Mouse (Mus musculus): Measurements from ENCODE around the gene Sf3b1.
"Not testable (repeated sequence)": the region's sequence is repeated elsewhere in the genome, so short reads cannot be mapped to it uniquely, and the experiment has no call there.

The Sf3b1 gene

DNA sequence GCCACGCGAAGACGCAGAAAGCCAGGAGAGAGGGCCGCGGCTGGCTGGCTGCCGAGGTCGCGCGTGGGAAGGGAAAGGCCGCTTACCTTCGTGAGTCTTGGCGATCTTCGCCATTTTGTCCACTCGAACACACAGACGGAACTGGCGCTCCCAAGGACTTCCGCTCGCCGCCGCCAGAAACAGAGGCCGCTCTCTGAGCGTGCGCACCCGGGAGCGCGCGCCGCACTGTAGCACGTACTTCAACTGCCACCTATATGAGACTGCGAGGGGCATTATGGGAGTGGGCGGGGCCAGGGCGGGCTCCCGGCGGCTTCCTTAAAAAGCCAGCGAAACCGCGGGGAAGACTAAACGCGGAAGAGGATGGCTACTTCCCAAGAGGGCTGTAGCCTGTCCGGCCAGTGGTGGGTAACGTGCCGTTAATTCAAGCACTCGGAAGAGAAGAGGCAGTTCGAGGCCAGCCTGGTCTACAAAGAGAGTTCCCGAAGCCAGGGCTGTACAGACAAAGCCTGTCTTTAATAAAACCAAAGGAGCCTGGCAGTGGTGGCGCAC lies at the start of gene Sf3b1:
TSS of gene Sf3b1 (minus strand) at position 229 of the 549 bp plus-strand sequence.
- DNase-seq (ENCODE audit: low spot score in 2 of 2) = peak; percentile 97 to 98

DNA sequence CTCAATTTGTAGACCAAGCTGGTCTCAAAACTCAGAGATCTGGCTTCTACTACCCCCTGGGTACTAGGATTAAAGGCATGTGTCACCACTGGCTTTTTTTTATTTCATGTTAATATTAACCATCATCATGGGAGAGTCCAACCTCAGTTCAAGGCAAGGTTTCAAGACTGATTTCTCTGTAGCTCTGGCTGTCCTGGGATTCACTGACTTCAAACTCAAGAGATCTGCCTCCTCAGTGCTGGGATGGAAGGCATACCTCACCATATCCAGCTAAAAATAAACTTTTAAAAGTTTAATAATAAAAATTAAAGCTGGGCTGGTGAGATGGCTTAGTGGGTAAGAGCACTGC lies 49.1 kb upstream of the Sf3b1 start:
- DNase-seq (ENCODE audit: low spot score in 2 of 2) = no peak

DNA sequence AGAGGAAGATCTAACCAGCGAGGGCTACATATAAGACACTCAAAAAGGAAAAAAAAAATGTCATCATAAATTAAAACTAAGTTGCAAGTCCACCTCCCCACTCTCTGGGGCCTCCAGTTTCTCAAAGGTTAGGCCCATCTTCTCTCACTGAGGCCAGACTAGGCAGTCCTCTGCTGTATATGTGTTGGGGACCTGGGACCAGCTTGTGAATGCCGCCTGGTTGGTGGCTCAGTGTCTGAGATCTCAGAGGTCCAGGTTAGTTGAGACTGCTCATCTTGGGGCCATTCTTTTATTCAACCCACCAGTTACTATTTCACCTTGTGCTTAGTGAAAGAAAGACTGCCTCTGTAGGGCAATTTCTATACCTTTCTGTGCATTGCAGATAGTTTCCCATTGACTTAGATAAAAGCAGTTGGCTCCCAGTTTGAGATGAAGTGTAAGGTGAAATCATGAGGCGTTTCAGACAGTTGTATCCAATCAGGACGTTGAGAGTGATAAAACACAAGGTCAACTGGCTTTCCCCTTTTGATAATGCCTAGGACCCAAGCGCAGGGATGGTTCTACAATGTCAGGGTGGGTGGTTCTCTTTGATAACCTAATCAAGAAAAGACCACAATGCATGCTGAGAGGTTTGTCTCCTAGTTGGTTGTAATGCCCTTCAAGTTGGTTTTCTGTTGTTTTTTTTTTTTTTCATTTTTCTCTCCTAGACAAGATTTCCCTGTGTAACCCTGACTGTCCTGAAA lies 48.5 kb upstream of the Sf3b1 start:
- no peak for DNase-seq (ENCODE audit: low spot score in 2 of 2)

DNA sequence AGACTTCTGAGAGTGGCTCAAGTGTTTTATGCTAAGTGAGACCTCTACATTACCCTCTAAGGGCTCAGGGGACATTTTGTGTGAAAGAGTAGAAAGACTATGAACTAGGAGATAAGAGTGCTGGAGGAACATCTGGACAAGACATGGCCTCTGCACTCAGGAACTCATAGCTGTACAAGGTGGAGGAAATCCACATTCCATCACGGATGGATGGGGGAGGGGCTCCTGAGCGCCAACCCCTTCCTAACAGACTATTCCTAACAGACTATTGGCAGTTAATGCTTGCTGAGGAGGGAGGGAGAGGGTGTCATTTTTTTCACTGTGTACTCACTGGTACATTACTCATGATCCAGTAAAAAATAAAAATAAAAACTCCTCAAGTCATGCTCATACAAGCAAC lies 47.5 kb upstream of the Sf3b1 start:
- no peak for DNase-seq (ENCODE audit: low spot score in 2 of 2)

DNA sequence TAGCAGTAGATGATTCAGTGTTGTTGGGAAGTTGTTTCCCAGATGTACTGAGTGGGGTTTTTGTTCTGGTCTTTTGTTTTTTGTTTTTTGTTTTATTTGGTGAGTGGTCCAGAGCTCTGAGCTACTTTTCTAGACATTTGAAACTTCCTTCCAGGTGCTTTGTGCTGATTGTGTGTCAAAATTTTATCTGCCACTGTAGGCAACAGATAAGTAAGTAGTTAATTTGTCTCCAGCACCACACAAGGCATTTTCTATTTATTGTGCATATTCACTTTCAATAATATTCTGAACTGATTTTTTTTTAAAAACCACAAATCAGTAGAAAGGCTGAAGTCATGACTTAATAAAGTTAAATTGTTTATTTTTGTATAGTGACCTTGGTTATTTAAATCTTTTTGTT lies 45.0 kb upstream of the Sf3b1 start:
- DNase-seq (ENCODE audit: low spot score in 2 of 2) = not testable (repeated sequence)

DNA sequence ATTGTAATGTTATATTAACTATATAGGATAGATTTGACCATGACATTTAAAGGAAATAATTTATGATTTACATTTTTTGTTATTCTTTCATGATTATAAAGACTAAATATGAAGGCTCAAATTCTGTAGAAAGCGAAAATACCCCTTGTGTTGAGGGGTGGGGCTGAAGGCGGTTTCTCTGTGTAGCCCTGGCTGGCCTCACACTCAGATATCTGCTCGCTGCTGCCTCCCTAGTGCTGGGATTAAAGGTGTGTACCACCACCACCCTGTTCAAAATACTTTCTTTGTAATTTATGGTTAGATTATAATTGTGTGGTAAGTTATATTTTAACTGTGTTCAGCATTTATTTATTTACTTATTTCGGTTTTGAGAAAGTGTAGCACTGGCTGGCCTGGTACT lies 34.5 kb upstream of the Sf3b1 start:
- DNase-seq (ENCODE audit: low spot score in 2 of 2) = no peak

DNA sequence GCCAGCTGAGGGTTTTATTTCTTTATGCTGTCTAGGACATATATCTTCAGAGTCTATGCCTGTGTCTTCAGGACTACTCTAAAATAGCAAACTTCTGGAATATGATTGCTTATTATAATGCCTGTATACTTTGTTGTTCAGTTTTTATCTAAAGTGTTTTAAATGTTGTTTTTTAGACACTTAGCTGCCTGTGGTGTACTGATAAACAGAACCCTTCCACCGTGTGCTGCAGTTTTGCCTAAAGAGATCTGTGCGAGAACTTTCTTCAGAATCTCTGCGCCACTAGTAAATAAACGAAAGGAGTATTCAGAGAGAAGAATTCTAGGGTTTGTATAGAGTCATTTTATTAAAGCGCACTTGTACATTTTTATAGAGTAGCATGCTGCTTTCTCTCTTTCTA lies 33.8 kb upstream of the Sf3b1 start:
- DNase-seq (ENCODE audit: low spot score in 2 of 2) = no peak

DNA sequence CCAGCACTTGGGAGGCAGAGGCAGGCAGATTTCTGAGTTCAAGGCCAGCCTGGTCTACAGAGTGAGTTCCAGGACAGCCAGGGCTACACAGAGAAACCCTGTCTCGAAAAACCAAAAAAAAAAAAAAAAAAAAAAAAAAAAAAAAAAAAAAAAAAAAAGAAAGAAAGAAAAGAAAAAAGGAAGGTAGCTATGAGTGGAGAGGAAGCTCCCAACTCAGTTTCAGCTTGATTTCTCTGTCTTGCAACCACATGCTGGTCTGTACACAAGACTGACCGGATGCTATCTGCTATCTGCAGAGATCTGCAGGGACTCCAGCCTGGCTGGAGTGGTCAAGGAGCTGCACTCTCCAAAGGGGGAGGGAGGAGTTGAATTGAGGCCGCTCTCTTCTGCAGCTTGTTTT lies 31.1 kb upstream of the Sf3b1 start:
- DNase-seq (ENCODE audit: low spot score in 2 of 2) = not testable (repeated sequence)

DNA sequence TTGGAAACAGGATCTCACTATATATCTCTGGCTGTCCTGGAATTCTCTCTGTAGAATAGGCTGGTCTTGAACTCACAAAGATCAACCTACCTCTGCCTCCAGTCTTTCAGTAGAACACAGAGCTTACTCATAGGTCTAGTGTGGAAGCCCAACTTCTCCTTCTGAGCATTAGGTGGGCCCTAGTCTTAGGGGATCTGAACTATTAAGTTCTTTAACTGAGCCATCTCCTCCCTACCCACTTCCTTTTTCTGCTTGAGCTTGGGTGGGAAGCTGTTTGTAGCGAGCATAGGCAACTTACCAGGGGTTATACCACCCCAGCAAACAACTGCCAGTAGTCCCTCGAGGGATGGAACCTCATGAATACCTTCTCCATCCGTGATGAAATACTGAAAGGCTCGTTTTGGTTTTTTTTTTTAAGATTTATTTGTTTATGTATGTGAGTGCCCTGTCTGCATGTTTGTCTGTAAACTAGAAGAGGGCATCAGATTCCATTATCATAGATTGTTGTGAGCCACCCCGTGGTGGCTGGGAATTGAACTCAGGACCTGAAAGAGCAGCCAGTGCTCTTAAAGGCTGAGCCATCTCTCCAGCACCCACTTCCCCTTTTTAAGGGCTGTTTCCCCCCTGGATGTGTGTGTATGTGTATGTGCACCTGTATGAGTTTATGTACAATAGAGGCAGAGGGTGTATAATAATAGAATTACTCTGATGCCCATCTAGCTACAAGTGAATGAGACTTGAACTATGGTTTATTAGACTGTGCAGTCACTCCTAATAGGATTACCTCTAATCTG lies 28.2 kb upstream of the Sf3b1 start:
- no peak for DNase-seq (ENCODE audit: low spot score in 2 of 2)

DNA sequence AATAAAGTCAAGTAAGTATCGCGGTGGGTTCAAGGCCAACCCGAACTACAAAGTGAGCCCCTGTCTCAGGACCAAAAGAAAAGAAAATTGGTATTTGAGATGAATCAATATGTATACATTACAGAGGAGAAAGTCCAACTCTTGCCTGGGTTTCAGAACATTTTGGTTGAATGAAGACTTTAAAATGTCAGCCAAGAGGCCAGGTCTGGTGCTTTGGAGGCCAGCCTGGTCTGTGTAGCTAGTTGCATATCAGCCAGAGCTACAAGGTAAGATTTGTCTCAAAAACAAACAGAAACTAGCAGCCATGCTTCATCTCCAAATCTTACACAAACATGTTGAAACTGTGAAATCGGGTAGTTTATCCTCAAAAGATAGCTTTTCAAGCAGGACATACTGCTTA lies 26.3 kb upstream of the Sf3b1 start:
- DNase-seq (ENCODE audit: low spot score in 2 of 2) = no peak

DNA sequence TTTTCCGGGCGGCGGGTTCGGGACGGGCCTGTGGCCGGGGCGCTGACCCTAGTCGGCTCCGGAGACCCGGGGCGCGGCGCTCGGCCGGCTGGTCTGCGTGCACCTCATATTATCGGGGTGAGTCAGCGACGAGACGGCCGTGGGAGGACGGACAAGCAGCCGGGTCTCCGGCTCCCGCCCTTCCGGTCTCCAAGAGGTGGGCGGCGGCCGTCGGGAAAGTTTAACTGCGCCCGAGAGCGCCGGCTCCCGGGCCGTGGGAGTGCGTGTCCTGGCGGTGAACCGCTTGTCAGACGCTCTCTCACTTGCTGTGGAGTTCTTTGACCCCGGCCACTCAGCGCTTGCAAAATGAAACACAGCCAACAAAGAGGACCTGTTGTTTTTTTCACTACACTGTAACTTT lies 25.7 kb upstream of the Sf3b1 start:
- peak; percentile 65 to 70 for DNase-seq (ENCODE audit: low spot score in 2 of 2)

DNA sequence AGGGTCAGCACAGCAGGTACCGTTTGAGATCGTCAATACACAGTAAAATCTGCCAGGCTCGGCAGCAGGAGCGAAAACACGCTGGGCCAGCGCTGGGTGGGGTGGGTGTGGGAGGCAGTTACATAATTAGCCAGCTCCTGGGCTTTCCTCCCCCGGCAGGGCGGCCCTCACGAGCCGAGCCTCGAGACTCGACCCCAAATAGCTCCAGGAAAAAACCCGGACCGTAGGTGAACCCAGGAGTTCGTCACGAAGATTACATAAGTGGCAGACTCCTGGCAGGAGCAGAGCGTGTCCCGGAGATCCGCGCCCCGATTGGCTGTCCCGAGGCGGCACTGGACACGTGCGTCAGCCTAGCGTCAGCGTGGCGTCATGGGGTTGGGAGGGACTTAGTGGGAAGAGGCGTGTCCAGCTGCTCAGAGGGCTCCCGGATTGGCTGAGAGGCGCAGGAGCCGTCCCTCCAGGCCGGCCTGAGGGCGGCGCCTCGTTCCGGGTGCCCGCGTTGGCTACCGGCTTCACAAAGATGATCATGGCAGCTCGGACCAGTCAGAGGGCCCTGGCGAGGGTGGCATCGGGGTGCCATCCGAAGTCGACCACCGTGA lies 25.2 kb upstream of the Sf3b1 start, which contains the start of gene Coq10b:
TSS of gene Coq10b (plus strand) at position 416 of the 599 bp plus-strand sequence.
- peak; percentile 99 for DNase-seq (ENCODE audit: low spot score in 2 of 2)

DNA sequence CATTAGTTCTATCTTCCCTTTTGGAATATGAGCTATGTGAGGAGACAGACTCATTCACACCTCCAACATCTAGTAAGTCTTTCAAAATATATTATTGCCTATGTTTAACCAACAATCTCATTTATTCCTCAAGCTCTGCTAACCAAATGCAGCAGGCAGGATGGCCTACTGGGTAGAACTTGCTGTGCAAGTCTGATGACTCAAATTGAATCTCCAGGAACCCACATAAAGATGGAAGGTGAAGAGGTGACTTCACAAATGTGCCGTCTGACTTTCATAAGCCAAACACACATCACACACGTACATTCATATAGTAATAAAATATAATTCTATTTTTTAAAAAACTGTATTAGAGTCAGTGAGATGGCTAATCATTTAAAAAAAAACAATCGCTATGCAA lies 24.4 kb upstream of the Sf3b1 start:
- no peak for DNase-seq (ENCODE audit: low spot score in 2 of 2)

DNA sequence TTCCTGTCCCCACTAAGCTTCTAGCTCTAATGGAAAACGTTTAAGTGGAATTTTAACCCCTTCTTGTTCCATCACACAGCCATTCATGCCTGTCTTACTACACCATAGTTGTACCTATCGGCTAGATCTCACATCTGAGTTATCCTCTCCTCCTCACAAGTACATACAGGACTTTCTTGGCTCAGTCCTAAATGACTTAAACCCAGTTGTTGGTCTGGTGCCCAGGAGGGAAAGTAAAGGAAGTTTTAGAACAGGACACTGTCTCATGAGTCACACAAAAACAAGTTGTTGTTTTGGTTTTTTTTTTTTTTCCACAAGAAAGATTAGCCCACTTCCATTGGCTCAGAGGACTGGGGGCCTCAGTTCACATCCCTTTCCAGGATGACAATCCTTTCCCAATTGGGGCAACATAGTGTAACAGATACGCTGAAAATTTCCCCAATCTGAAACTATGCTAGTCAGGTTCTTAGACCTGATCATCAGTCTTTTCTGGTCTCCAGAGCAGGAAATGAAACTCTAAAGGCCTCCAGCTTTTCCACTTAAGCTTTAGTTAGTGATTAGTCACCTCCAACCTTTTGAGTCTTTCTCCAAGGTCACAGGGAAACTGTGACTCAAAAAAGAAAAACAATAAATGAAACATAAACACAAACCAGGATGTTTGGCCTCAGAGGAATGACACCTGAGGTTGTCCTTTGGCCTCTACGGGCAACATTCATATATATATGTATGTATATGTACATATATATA lies 21.7 kb upstream of the Sf3b1 start:
- no peak for DNase-seq (ENCODE audit: low spot score in 2 of 2)

DNA sequence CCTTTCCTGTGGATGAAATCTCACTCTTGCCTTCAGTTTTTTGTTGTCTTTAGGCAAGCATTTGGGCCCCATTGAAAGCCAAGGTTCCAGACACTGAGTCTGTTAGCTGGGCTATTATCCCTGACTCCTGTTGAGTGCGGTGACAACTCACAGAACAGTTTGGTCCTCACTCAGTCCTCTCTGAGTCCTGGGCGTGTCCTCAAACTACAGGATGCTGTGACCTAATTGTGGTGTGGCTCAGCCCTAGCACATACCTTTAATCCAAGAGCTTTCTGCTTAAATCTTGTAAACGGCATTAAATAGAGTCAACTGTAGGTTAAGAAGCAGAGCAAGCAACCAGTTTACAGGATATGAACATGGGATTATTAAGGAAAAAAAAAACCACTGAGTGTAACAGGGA lies 15.9 kb upstream of the Sf3b1 start:
- DNase-seq (ENCODE audit: low spot score in 2 of 2) = no peak

DNA sequence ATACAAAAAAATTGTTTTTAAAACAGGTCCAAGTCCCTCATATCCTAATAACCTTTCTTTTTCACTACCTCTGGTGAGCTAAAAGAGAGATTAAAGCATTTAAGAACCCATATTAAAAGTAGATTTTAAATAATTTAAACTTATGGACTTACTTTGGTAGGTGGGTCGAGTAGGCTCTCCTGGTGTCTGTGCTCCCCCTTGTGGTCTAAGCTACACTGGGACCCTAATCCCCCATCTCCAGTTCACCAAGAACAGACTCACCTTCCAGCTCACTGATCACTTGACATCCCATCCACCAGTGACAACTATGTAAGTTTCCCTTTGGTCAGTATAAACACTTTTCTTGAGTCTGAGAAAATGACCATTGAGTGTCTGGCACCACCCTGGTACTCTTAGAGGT lies 15.0 kb upstream of the Sf3b1 start:
- DNase-seq (ENCODE audit: low spot score in 2 of 2) = no peak

DNA sequence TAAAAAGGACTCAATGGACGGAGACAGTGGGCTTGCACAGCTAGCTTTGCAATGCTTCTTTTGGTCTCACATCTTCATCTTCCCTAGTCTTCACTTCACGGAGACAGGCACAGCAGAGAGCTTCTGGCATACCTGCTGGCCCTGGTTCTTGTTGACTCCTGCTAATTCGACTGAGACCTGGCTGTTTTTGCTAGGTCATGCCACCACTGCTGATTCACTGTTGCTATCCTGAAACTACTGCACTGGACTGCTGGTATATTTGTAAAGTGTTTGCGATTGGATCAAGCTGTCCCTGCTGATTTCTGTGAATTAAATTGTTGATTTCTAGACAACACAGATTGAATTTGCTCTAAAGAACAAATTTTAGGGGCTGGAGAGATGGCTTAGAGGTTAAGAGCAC lies 14.4 kb upstream of the Sf3b1 start:
- no peak for DNase-seq (ENCODE audit: low spot score in 2 of 2)

DNA sequence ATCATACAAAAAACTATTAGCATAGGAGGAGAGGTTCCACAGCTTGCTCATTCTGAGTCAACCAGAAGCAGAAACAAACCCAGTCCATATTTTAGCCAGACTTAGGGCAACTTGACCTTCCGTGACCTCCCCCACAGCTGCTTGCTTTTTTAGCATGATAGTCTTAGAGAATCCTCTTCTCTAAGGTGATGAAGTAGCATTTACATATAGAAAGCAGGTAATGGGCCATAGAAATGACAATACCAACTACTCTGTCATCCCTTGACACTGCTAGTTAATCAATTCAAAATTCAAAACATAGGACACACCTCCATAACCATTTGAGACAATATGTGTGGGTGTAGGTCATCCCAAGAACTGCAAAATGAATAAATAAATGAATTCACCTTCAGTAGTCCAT lies 12.7 kb upstream of the Sf3b1 start:
- DNase-seq (ENCODE audit: low spot score in 2 of 2) = no peak

DNA sequence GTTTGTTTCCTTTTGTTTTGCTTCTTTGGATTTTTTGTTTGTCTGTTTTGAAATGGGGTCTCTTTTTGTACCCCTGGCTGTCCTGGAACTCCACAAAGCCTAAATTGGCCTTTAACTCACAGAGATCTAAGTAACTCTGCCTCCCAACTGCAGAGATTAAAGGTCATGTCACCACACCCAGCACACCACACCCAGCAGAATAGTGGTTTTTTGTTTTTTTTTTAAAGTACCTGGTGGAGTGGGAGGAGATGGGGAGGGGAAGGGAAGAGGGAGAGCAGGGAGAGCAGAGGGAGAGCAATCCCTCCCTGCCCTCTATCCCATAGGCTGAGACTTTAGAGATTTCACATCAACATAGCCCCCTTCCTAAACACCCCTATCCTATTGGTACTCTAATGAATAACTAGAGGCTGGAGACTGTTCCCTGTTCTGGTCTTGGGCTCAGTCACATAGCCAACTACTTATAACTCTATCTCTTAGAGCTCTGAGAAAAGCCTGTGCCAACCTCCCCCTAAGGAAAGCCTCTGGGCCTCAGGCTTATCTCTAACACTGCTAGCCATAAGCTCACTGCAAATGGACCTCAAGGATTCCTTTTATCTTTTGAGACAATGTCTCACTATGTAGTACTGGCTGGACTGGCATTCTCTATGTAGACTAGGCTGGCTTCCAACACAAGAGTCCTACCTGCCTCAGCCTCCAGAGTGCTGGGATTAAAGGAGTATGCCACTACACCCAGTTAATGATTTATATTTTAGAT lies 3.9 kb upstream of the Sf3b1 start:
- DNase-seq (ENCODE audit: low spot score in 2 of 2) = no peak

DNA sequence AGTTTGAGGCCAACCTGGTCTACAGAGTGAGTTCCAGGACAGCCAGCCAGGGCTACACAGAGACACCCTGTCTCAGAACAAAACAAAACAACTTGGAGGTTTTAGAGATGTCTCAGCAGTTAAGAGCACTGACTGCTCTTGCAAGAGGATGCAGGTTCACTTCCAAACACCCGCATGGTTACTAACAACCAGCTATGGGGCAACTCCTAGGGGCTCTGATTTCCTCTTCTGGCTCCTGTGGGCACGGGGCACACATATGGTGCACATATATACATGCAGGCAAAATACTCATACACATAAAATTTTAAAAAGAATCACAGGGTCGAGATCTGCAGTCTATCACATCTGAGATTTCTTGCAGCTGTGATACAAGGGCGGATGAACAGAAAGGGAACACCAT lies 2.2 kb upstream of the Sf3b1 start:
- no peak for DNase-seq (ENCODE audit: low spot score in 2 of 2)
